Mouse (Mus musculus) megakaryocyte progenitor cell, adult 5-6 weeks (primary cell): ENCODE data around the gene Grk3. TPM values are rescaled to one million over a fixed set of nuclear protein-coding genes. Genes with fewer than 3 reads are reported as not detected.

ENCODE experiments used
- ATAC-seq: replicated peaks from 2 replicates; pipeline ENCODE4 v1.8.0; 2016; ENCODE audit warnings: mild to moderate bottlenecking, moderate TSS enrichment, inconsistent platforms; ENCODE audit not compliant: poor library complexity
- total RNA-seq, 2 experiments: library from RNA; stranded (forward) in 1 of 2; stranded (reverse) in 1 of 2; fragments of 157-497, 149-512 nt in 1 of 2; fragments of 200-1000 nt in 1 of 2; gene quantifications; 2 replicates each; pipeline versions ENCODE4 v1.2.3 to v1.2.4; 2015 to 2017

Gene Grk3
- total RNA-seq, 2 experiments from 2014 or later, result 17.0 to 21.8 TPM

- peak; percentile 71 for ATAC-seq
Measured at GRCm38 (mm10) chr5:112876846-112877390, 138.7 kb downstream of the Grk3 start.

GRCm38 (mm10) chr5:112872999-112873398 is 142.6 kb downstream of the Grk3 start:
- ATAC-seq, result no peak

GRCm38 (mm10) chr5:112870729-112871128 is 144.9 kb downstream of the Grk3 start:
- peak; percentile 74 for ATAC-seq

GRCm38 (mm10) chr5:112868620-112869019 is 147.0 kb downstream of the Grk3 start:
- peak; percentile 30; the same call in 1 of the 2 replicates for ATAC-seq

- ATAC-seq, result no peak
Measured at GRCm38 (mm10) chr5:112864719-112865367, 150.7 kb downstream of the Grk3 start.

Other genes with a start within 250 kb of the Grk3 start
- 0.84 and 1.5 TPM in 2 replicates for gene Myo18b, start 119.4 kb downstream of the Grk3 start, total RNA-seq (2015)
- gene Myo18b, start 119.4 kb downstream of the Grk3 start, total RNA-seq (2017), result 2.2 and 3.1 TPM in 2 replicates
- not detected in 2 replicates for gene Crybb2, start 54.3 kb upstream of the Grk3 start, total RNA-seq (2015)
- not detected in 2 replicates for gene Crybb2, start 54.3 kb upstream of the Grk3 start, total RNA-seq (2017)
- gene Crybb3, start 65.8 kb upstream of the Grk3 start, total RNA-seq (2015), result not detected in 2 replicates
- gene Crybb3, start 65.8 kb upstream of the Grk3 start, total RNA-seq (2017), result not detected in 2 replicates
- gene 2900026A02Rik, start 205.4 kb upstream of the Grk3 start, total RNA-seq (2015), result 1.6 and 2.7 TPM in 2 replicates
- 1.3 and 2.0 TPM in 2 replicates for gene 2900026A02Rik, start 205.4 kb upstream of the Grk3 start, total RNA-seq (2017)
- not detected in 2 replicates for gene Tmem211, start 211.1 kb upstream of the Grk3 start, total RNA-seq (2015)
- gene Tmem211, start 211.1 kb upstream of the Grk3 start, total RNA-seq (2017), result not detected in 2 replicates